Mouse (Mus musculus): ENCODE results near the gene Sspo. TPM values are rescaled to one million over a fixed set of nuclear protein-coding genes. Genes with fewer than 3 reads are reported as not detected.
"Not testable (repeated sequence)": the region's sequence is repeated elsewhere in the genome, so short reads cannot be mapped to it uniquely, and the experiment has no call there.

Gene Sspo
- total RNA-seq, 2 experiments from 2014 or later: 0.56 to 0.74 TPM

DNA sequence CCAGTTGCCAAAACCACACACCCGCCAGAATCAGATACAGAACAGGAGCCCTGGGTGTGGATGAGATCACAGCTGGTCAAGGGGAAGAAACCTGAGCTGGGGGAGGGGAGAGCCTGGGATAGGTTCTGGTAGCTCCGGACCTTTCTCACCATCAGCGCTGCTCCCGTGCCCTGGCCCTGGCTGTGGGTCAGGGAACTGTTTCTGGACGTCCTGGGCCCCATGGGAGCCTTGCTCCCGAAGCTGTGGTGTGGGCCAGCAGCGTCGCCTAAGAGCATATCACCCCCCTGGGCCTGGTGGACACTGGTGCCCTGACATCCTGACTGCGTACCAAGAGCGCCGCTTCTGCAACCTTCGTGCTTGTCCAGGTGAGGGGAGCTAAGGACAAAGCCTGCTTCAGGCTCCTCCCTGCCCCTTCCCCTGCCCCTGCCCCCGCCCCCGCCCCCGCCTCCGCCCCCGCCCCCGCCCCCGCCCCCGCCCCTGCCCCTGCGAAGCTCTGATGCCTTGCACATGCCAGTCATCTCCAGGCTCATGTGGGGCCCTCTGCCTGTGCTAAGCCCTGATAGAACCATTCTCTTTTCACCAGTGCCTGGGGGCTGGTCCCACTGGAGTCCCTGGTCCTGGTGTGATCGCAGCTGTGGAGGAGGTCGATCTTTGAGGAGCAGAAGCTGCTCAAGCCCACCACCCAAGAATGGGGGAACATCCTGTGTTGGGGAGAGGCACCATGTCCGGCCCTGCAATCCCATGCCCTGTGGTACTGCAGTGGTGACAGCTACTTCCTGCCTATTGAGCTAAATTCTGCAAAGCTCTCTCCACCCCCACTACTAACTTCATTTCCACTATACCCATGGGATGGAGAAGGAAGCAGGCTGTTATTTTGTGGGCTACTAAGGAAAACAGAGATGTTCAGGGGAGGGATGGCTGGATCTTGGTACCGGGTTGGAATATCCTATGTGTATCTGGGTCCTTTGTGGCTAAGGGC, 40.0 kb downstream of the Sspo start:
- DNase-seq (ENCODE audit: low spot score in 2 of 2): no peak

GRCm38 (mm10) chr6:48489741-48490140, 41.7 kb downstream of the Sspo start:
- no peak for DNase-seq (ENCODE audit: low spot score in 2 of 2)

DNA sequence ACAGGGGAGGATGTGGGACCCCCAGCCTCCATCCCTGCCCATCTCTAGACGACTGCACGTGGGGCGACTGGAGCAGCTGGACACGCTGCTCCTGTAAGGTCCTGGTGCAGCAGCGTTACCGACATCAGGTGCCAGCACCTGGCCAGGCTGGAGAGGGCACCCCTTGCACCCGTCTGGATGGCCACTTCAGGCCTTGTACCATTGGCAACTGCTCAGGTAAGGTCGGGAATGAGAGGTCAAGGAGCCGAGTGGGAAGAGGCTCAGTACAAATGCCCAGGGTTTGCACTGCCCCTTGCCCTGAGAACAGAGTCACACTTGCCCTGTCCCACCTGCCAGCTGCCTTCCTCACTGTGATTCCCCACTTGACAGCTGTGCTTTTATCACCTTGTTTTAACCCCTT, 43.3 kb downstream of the Sspo start:
- no peak for DNase-seq (ENCODE audit: low spot score in 2 of 2)

GRCm38 (mm10) chr6:48493136-48493730, 45.2 kb downstream of the Sspo start:
- DNase-seq (ENCODE audit: low spot score in 2 of 2): no peak

DNA sequence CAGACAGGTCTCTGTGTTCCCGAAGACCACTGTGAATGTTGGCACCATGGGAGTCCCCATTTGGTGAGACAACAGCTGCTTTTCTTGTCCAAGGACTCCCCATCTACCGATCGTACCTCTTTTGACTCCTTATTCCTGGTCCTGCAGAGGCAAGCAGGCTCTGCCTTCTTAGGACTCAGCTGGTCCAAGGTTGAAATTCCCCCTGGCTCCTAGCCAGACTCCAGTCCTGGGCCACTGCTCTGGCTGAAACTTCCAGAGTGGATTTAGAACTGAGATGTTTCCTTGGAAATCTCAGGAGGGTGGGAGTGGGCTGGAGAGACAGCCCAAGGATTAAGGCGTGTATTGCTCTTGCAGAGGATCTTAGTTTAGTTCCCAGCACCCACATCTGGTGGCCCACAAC, 49.5 kb downstream of the Sspo start:
- DNase-seq (ENCODE audit: low spot score in 2 of 2): no peak

DNA sequence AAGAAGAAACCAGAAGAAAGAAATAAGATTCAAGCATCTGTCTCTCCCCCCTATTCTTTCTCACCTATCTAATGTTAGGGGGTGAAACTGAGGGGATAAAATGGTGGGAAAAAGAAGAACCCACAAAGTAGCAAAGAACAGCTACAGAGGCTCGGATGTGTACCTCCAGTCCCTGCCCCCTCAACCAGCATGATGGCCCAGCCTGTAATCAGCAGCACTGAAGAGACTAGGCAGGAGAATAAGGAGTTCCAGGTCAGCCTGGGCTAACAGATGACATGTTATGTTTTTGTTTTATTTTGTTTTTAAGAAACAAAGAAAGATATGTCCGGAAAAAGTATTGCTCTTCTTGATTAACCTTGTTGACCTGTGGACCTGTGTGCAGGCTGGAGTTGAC, 55.8 kb downstream of the Sspo start:
- no peak for DNase-seq (ENCODE audit: low spot score in 2 of 2)

GRCm38 (mm10) chr6:48504241-48504854, 56.3 kb downstream of the Sspo start:
- peak; percentile 75 to 87 for DNase-seq (ENCODE audit: low spot score in 2 of 2)

DNA sequence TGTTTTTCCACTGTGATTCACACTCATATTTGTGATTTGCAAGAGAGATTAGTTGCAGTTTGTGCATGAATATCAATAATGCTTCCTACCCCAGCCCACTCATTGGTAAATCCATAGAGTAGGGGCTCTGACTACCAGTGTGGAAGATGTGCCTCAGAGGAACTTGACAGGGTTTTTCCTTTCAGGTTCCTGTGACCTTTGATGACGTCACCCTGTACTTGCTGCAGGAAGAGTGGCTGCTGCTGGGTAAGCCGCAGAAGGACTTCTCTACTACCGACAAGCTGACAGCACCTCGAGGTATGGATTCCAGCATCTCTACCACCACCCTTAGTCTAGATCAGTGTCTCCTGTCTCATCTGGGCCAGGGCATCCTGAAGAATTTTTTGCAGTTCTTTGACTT, 60.1 kb downstream of the Sspo start:
- no peak for DNase-seq (ENCODE audit: low spot score in 2 of 2)

DNA sequence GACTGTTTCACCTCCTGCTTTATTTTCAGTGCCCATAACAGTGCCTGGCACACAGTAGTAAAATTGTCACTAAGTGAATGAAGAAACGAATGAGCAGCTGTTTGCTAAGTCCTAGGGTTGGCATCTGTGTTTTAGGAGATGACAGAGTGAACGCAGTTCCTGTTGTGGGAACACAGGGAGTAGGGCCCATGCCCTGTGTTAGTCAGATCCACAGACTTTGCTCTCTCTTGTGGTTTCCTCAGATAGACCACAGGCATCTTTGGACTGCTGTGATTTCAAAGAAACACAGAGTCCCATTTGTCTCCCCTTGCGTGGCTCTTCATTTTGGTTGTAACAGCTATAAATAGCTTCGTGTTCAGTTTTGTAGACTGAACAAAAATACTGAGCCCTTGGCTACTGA, 62.4 kb downstream of the Sspo start:
- no peak for DNase-seq (ENCODE audit: low spot score in 2 of 2)

DNA sequence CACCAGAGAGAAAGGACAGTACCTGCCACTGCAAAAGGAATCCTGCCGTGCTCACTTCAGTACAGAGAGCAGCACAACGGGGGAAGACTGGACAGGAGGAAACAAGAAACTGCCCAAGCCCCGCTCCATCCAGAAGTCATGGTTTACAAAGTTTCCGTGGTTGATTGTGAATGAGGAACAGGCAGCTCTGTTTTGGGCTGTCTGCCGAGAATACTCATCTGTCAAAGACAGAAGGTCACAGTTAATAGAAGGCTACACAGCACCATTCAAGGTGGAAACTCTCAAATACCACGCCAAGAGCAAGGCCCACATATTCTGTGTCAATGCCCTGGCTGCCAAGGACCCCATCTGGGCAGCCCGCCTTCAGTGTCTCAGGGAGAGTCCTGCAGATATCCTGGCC, 63.8 kb downstream of the Sspo start:
- no peak for DNase-seq (ENCODE audit: low spot score in 2 of 2)

DNA sequence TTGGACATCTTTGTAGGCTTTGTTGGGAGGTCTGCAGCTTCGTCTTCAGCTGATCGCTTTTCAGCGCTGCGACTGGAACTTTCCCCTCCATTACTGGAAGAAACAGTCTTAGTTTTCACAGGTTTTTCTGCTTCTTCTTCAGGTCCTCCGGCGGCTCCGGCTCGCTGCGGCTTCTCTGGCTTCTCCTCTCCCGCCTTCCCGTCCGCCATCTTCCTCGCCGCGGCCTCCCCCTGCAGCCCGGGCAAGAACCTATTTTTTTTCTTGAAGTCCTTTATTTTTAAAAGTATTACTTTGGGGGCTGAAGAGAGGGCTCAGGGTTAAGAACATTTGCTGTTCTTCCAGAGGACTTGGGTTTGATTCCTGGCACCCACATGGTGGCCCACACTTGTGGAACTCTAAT, 76.9 kb downstream of the Sspo start:
- DNase-seq (ENCODE audit: low spot score in 2 of 2): not testable (repeated sequence)

GRCm38 (mm10) chr6:48527901-48528300, 79.9 kb downstream of the Sspo start:
- no peak for DNase-seq (ENCODE audit: low spot score in 2 of 2)

GRCm38 (mm10) chr6:48529261-48529660, 81.2 kb downstream of the Sspo start:
- DNase-seq (ENCODE audit: low spot score in 2 of 2): no peak

GRCm38 (mm10) chr6:48529871-48530440, 81.9 kb downstream of the Sspo start:
- DNase-seq (ENCODE audit: low spot score in 2 of 2): no peak

- no peak for DNase-seq (ENCODE audit: low spot score in 2 of 2)
Observed at GRCm38 (mm10) chr6:48530862-48531261, 82.8 kb downstream of the Sspo start.

DNA sequence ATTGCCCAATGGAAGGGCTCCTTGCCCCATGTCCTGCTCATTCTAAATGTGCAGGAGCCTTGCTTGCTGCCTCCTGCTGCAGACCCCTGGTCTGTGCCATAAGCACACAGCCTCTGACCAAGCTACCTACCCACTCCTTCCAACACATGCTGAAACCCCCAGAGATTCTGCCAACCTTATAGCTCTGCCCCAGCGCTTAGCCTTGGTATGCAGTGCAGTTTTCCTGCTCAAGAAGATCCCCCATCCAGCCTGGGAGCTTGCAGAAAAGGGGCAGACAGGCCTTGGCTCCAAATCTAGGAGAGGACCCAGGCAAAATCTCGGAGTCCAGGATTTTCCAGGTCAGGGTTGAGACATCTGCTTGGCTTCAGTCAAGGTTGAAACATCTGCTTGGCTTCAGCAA, 85.4 kb downstream of the Sspo start:
- DNase-seq (ENCODE audit: low spot score in 2 of 2): no peak

- no peak for DNase-seq (ENCODE audit: low spot score in 2 of 2)
Observed at GRCm38 (mm10) chr6:48534913-48535312, 86.9 kb downstream of the Sspo start.

DNA sequence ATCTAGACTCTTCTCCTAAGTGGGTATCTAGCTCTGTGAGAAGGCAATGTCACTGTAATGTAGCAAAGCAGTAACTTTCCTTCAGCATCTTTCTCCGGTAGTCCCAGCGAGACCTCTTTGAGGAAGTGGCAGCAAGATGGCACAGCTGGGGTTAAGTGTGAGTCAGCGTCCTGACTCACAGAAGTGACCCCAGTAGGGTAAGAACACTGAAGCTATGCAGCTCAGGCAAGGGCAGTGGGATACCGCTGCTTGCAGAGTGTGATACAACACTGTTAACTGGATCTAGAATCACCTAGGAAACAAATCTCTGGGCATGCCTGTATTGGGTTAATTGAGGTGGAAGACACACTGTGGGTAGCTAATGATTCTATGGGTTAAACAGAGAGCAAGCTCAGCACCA, 88.1 kb downstream of the Sspo start:
- DNase-seq (ENCODE audit: low spot score in 2 of 2): no peak

- peak; percentile 89 to 93 for DNase-seq (ENCODE audit: low spot score in 2 of 2)
Observed at GRCm38 (mm10) chr6:48537105-48537954, 89.3 kb downstream of the Sspo start, which contains the start of gene Atp6v0e2. Gene Atp6v0e2, plus strand, starts transcription at chr6:48537615.

GRCm38 (mm10) chr6:48538841-48539737, 91.1 kb downstream of the Sspo start:
- DNase-seq (ENCODE audit: low spot score in 2 of 2): peak; percentile 73 to 92

All from layer of hippocampus, adult 18-20 months (tissue).